Mouse (Mus musculus) mouse trophoblast stem cell (cell line): Measurements from ENCODE around the gene Pou6f1.
"Not testable (repeated sequence)": the region's sequence is repeated elsewhere in the genome, so short reads cannot be mapped to it uniquely, and the experiment has no call there.

Source experiments
- in situ Hi-C, 2 experiments: fragments of 300-500 bp; cut with MseI, MboI; formaldehyde crosslinking; loops; 2 replicates in 1 of 2; 3 replicates in 1 of 2; pipeline ENCODE4 v1.15.1; 2025

The Pou6f1 gene

GRCm38 (mm10) chr15:100576392-100576791, 23.4 kb downstream of the Pou6f1 start:
- in situ Hi-C loops = no loop called here

- in situ Hi-C loops = no loop called here
Observed at GRCm38 (mm10) chr15:100575366-100575765, 24.4 kb downstream of the Pou6f1 start.

GRCm38 (mm10) chr15:100574378-100574777, 25.4 kb downstream of the Pou6f1 start:
- in situ Hi-C loops = no loop called here

- in situ Hi-C loops = no loop called here
Observed at GRCm38 (mm10) chr15:100573946-100574345, 25.8 kb downstream of the Pou6f1 start.

GRCm38 (mm10) chr15:100569239-100569638, 30.5 kb downstream of the Pou6f1 start:
- in situ Hi-C loops = no loop called here

GRCm38 (mm10) chr15:100566531-100566930, 33.3 kb downstream of the Pou6f1 start:
- in situ Hi-C loops = no loop called here

- in situ Hi-C loops = no loop called here
Observed at GRCm38 (mm10) chr15:100557705-100558433, 41.9 kb downstream of the Pou6f1 start.

- in situ Hi-C loops = no loop called here
Observed at GRCm38 (mm10) chr15:100556378-100556777, 43.4 kb downstream of the Pou6f1 start.

GRCm38 (mm10) chr15:100555965-100556364, 43.8 kb downstream of the Pou6f1 start:
- in situ Hi-C loops = no loop called here

GRCm38 (mm10) chr15:100551326-100552307, 48.2 kb downstream of the Pou6f1 start, which contains the start of gene Tfcp2:
TSS of gene Tfcp2 (minus strand) at chr15:100552008.
- in situ Hi-C loops = no loop called here

GRCm38 (mm10) chr15:100550280-100550679, 49.5 kb downstream of the Pou6f1 start:
- in situ Hi-C loops = no loop called here

- in situ Hi-C loops = not testable (repeated sequence)
Observed at GRCm38 (mm10) chr15:100543651-100544030, 56.1 kb downstream of the Pou6f1 start.

- in situ Hi-C loops = not testable (repeated sequence)
Observed at GRCm38 (mm10) chr15:100542876-100543650, 56.7 kb downstream of the Pou6f1 start.

GRCm38 (mm10) chr15:100541426-100541825, 58.4 kb downstream of the Pou6f1 start:
- in situ Hi-C loops = no loop called here

GRCm38 (mm10) chr15:100541001-100541400, 58.8 kb downstream of the Pou6f1 start:
- in situ Hi-C loops = not testable (repeated sequence)

GRCm38 (mm10) chr15:100539411-100539810, 60.4 kb downstream of the Pou6f1 start:
- in situ Hi-C loops = no loop called here

- in situ Hi-C loops = no loop called here
Observed at GRCm38 (mm10) chr15:100537913-100538312, 61.9 kb downstream of the Pou6f1 start.

GRCm38 (mm10) chr15:100527900-100528299, 71.9 kb downstream of the Pou6f1 start:
- in situ Hi-C loops = no loop called here

- in situ Hi-C loops = no loop called here
Observed at GRCm38 (mm10) chr15:100525405-100525804, 74.4 kb downstream of the Pou6f1 start.
